Mouse (Mus musculus) embryonic facial prominence, embryonic 15.5 days (tissue): ENCODE measurements around the gene Smim14. TPM values are rescaled to one million over a fixed set of nuclear protein-coding genes. Genes with fewer than 3 reads are reported as not detected.
A peak's percentile ranks its signal among the peaks of the same experiment; 100 is the strongest.
"Not testable (repeated sequence)": the region's sequence is repeated elsewhere in the genome, so short reads cannot be mapped to it uniquely, and the experiment has no call there.

Experiments used
- ATAC-seq: fragments of 200-750 bp; cut with Nextera tagmentation; 2 replicates; pipeline ENCODE4 v1.8.0; 2017; ENCODE audit warnings: low read depth, moderate TSS enrichment; ENCODE audit not compliant: insufficient number of reproducible peaks, low FRiP score, low TSS enrichment
- H3K27ac ChIP-seq: fragments of 300-500 bp; sonication (generic); replicated peaks from 2 replicates; pipeline ENCODE4 v1.5.1; 2015; ENCODE audit warnings: mild to moderate bottlenecking, inconsistent platforms
- H3K27me3 ChIP-seq: fragments of 300-500 bp; sonication (generic); 2 replicates; pipeline ENCODE4 v1.6.1; 2015; ENCODE audit warnings: inconsistent platforms
- H3K36me3 ChIP-seq: fragments of 300-500 bp; sonication (generic); 2 replicates; pipeline ENCODE4 v1.6.1; 2015; ENCODE audit warnings: mild to moderate bottlenecking, inconsistent platforms
- H3K4me1 ChIP-seq: fragments of 300-500 bp; sonication (generic); 2 replicates; pipeline ENCODE4 v1.6.1; 2015; ENCODE audit warnings: inconsistent platforms
- H3K4me2 ChIP-seq: fragments of 300-500 bp; sonication (generic); replicated peaks from 2 replicates; pipeline ENCODE4 v1.6.1; 2015; ENCODE audit warnings: mild to moderate bottlenecking, inconsistent platforms
- H3K4me3 ChIP-seq: fragments of 300-500 bp; sonication (generic); replicated peaks from 2 replicates; pipeline ENCODE4 v1.5.1; 2015; ENCODE audit warnings: mild to moderate bottlenecking, inconsistent platforms
- H3K9ac ChIP-seq: fragments of 300-500 bp; sonication (generic); 2 replicates; pipeline ENCODE4 v1.6.1; 2015; ENCODE audit warnings: inconsistent platforms
- H3K9me3 ChIP-seq: fragments of 300-500 bp; sonication (generic); replicated peaks from 2 replicates; pipeline ENCODE4 v1.6.1; 2016; ENCODE audit warnings: inconsistent platforms
- WGBS: fragments of 180-500 bp; shearing (Covaris S2); methylation state at CpG from one replicate; pipeline ENCODE4 v1.1.7; 2015; 5-methylcytosine and 5-hydroxymethylcytosine counted together
- polyA plus RNA-seq: library from polyadenylated mRNA; unstranded; fragments of >200 nt; fragmentation: Nextera tagmentation; extraction: Ambion mirVana; gene quantifications from 2 replicates; pipeline ENCODE4 v1.2.1, GENCODE M21; 2015

Gene Smim14
- polyA plus RNA-seq, 1 experiment from 2014 or later: 142 TPM

- WGBS: 81% methylated on average over 10 of the region's 10 CpGs
- Histone ChIP-seq H3K4me3 (no peak overlapping the region), H3K4me2 (no peak overlapping the region), H3K36me3 (no peaks in the 10 kb centered on the region), H3K4me1 (peaks cover 25% of the 10 kb centered on the region), H3K27me3 (no peaks in the 10 kb centered on the region), H3K27ac (no peak overlapping the region), H3K9me3 (no peaks in the 10 kb centered on the region), H3K9ac (no peak overlapping the region)
- no peak for ATAC-seq
These were observed 49.6 kb downstream of the Smim14 start for GRCm38 (mm10) chr5:65487381-65487780.

- peak overlapping the region; percentile 34; the same call in 1 of the 2 replicates for H3K27ac ChIP-seq
- ATAC-seq: no peak
- H3K36me3 ChIP-seq: no peaks in the 10 kb centered on the region
- H3K9me3 ChIP-seq: no peaks in the 10 kb centered on the region
- WGBS: 80% methylated on average over 2 of the region's 2 CpGs
- H3K4me2 ChIP-seq: no peak overlapping the region
- no peak overlapping the region for H3K4me3 ChIP-seq
- H3K4me1 ChIP-seq: peaks cover 23% of the 10 kb centered on the region
- H3K9ac ChIP-seq: no peak overlapping the region
- H3K27me3 ChIP-seq: no peaks in the 10 kb centered on the region
These were observed 50.5 kb downstream of the Smim14 start for GRCm38 (mm10) chr5:65486514-65486913.

GRCm38 (mm10) chr5:65482996-65483395 is 54.0 kb downstream of the Smim14 start:
- no peak overlapping the region for H3K27ac ChIP-seq
- H3K4me3 ChIP-seq: no peak overlapping the region
- no peaks in the 10 kb centered on the region for H3K9me3 ChIP-seq
- no peak for ATAC-seq
- no peak overlapping the region for H3K9ac ChIP-seq
- H3K27me3 ChIP-seq: no peaks in the 10 kb centered on the region
- 0 out of 2 replicates have a peak, but pooled peaks cover 2% of the 10 kb centered on the region for H3K4me1 ChIP-seq
- no peak overlapping the region for H3K4me2 ChIP-seq
- WGBS: 80% methylated on average over 4 of the region's 4 CpGs
- H3K36me3 ChIP-seq: no peaks in the 10 kb centered on the region

- no peaks in the 10 kb centered on the region for H3K4me1 ChIP-seq
- no peak for ATAC-seq
- no peaks in the 10 kb centered on the region for H3K27me3 ChIP-seq
- H3K4me2 ChIP-seq: no peak overlapping the region
- H3K27ac ChIP-seq: peak overlapping the region; percentile 63
- WGBS: 69% methylated on average over 4 of the region's 4 CpGs
- no peak overlapping the region for H3K9ac ChIP-seq
- no peaks in the 10 kb centered on the region for H3K36me3 ChIP-seq
- no peak overlapping the region for H3K4me3 ChIP-seq
- no peaks in the 10 kb centered on the region for H3K9me3 ChIP-seq
These were observed 56.5 kb downstream of the Smim14 start for GRCm38 (mm10) chr5:65480511-65480910.

- no peak overlapping the region for H3K4me2 ChIP-seq
- no peaks in the 10 kb centered on the region for H3K36me3 ChIP-seq
- 77% methylated on average over 9 of the region's 9 CpGs for WGBS
- H3K27ac ChIP-seq: peak overlapping the region; percentile 63
- H3K4me3 ChIP-seq: no peak overlapping the region
- H3K4me1 ChIP-seq: no peaks in the 10 kb centered on the region
- no peak overlapping the region for H3K9ac ChIP-seq
- H3K27me3 ChIP-seq: no peaks in the 10 kb centered on the region
- H3K9me3 ChIP-seq: no peaks in the 10 kb centered on the region
- no peak for ATAC-seq
These were observed 57.1 kb downstream of the Smim14 start for GRCm38 (mm10) chr5:65479681-65480445.

- Histone ChIP-seq H3K4me3 (no peak overlapping the region), H3K27me3 (no peaks in the 10 kb centered on the region), H3K9ac (no peak overlapping the region), H3K4me1 (no peaks in the 10 kb centered on the region), H3K4me2 (no peak overlapping the region), H3K27ac (no peak overlapping the region), H3K36me3 (no peaks in the 10 kb centered on the region), H3K9me3 (no peaks in the 10 kb centered on the region)
- 74% methylated on average over 4 of the region's 4 CpGs for WGBS
- no peak for ATAC-seq
These were observed 58.8 kb downstream of the Smim14 start for GRCm38 (mm10) chr5:65478224-65478623.

- not testable (repeated sequence) for H3K4me2 ChIP-seq, H3K27me3 ChIP-seq, ATAC-seq, H3K9ac ChIP-seq, H3K36me3 ChIP-seq, H3K4me1 ChIP-seq, H3K27ac ChIP-seq, H3K9me3 ChIP-seq, H3K4me3 ChIP-seq
- 98% methylated on average over 4 of the region's 4 CpGs for WGBS
These were observed 60.2 kb downstream of the Smim14 start for GRCm38 (mm10) chr5:65476739-65477138.

- ATAC-seq: no peak
- no peak overlapping the region for H3K9ac ChIP-seq
- H3K36me3 ChIP-seq: no peaks in the 10 kb centered on the region
- no peak overlapping the region for H3K4me3 ChIP-seq
- H3K27me3 ChIP-seq: no peaks in the 10 kb centered on the region
- H3K4me1 ChIP-seq: no peaks in the 10 kb centered on the region
- 69% methylated on average over 2 of the region's 2 CpGs for WGBS
- no peaks in the 10 kb centered on the region for H3K9me3 ChIP-seq
- no peak overlapping the region for H3K27ac ChIP-seq
- H3K4me2 ChIP-seq: no peak overlapping the region
These were observed 61.2 kb downstream of the Smim14 start for GRCm38 (mm10) chr5:65475806-65476205.

- peaks cover 29% of the 10 kb centered on the region for H3K36me3 ChIP-seq
These were observed 67.2 kb downstream of the Smim14 start for GRCm38 (mm10) chr5:65469766-65470165.

GRCm38 (mm10) chr5:65466911-65467310 is 70.1 kb downstream of the Smim14 start:
- Histone ChIP-seq H3K27ac (no peak overlapping the region), H3K4me1 (no peaks in the 10 kb centered on the region), H3K4me2 (no peak overlapping the region), H3K4me3 (no peak overlapping the region), H3K9me3 (no peaks in the 10 kb centered on the region), H3K27me3 (no peaks in the 10 kb centered on the region), H3K36me3 (peaks cover 29% of the 10 kb centered on the region), H3K9ac (no peak overlapping the region)
- no peak for ATAC-seq
- WGBS: 68% methylated on average over 3 of the region's 3 CpGs

More at GRCm38 (mm10) chr5:65469766-65470165, 67.2 kb downstream of the Smim14 start:
- ATAC-seq: no peak
- no peak overlapping the region for H3K4me3 ChIP-seq
- 87% methylated on average over 6 of the region's 6 CpGs for WGBS
- H3K4me2 ChIP-seq: no peak overlapping the region
- no peaks in the 10 kb centered on the region for H3K4me1 ChIP-seq
- no peaks in the 10 kb centered on the region for H3K9me3 ChIP-seq
- no peaks in the 10 kb centered on the region for H3K27me3 ChIP-seq
- H3K27ac ChIP-seq: no peak overlapping the region
- H3K9ac ChIP-seq: no peak overlapping the region

- peaks cover 14% of the 10 kb centered on the region for H3K4me1 ChIP-seq
- H3K27me3 ChIP-seq: no peaks in the 10 kb centered on the region
- WGBS: 89% methylated on average over 14 of the region's 14 CpGs
- no peaks in the 10 kb centered on the region for H3K9me3 ChIP-seq
- H3K4me3 ChIP-seq: no peak overlapping the region
- no peak overlapping the region for H3K9ac ChIP-seq
- H3K27ac ChIP-seq: no peak overlapping the region
- peaks cover 10% of the 10 kb centered on the region; the same call in 1 of the 2 replicates for H3K36me3 ChIP-seq
- ATAC-seq: no peak
- no peak overlapping the region for H3K4me2 ChIP-seq
These were observed 76.6 kb downstream of the Smim14 start for GRCm38 (mm10) chr5:65460361-65460760.

- 71% methylated on average over 3 of the region's 3 CpGs for WGBS
- H3K4me2 ChIP-seq: no peak overlapping the region
These were observed 77.5 kb downstream of the Smim14 start for GRCm38 (mm10) chr5:65459454-65459853.

More at GRCm38 (mm10) chr5:65459454-65459853, 77.5 kb downstream of the Smim14 start:
- no peak for ATAC-seq
- no peaks in the 10 kb centered on the region for H3K9me3 ChIP-seq
- no peak overlapping the region for H3K4me3 ChIP-seq
- H3K36me3 ChIP-seq: peaks cover 6% of the 10 kb centered on the region; the same call in 1 of the 2 replicates
- H3K27ac ChIP-seq: no peak overlapping the region
- no peak overlapping the region for H3K9ac ChIP-seq
- H3K27me3 ChIP-seq: no peaks in the 10 kb centered on the region
- H3K4me1 ChIP-seq: peaks cover 14% of the 10 kb centered on the region
